Mouse (Mus musculus) heart, embryonic 13.5 days (tissue): ENCODE results near the gene Krtap19-1. TPM values are rescaled to one million over a fixed set of nuclear protein-coding genes. Genes with fewer than 3 reads are reported as not detected.

Source experiments
- ATAC-seq: fragments of 200-750 bp; cut with Nextera tagmentation; 2 replicates; pipeline ENCODE4 v1.8.0; 2017; ENCODE audit warnings: moderate TSS enrichment; ENCODE audit not compliant: insufficient number of reproducible peaks, low FRiP score, low TSS enrichment; ENCODE audit errors: extremely low read depth
- H3K27ac ChIP-seq: fragments of 300-500 bp; sonication (generic); replicated peaks from 2 replicates; pipeline ENCODE4 v1.5.1; 2015; ENCODE audit warnings: moderate library complexity, mild to moderate bottlenecking, inconsistent platforms
- H3K27me3 ChIP-seq: fragments of 300-500 bp; sonication (generic); replicated peaks from 2 replicates; pipeline ENCODE4 v1.6.1; 2015; ENCODE audit warnings: mild to moderate bottlenecking, inconsistent platforms
- H3K36me3 ChIP-seq: fragments of 300-500 bp; sonication (generic); 2 replicates; pipeline ENCODE4 v1.6.1; 2015; ENCODE audit warnings: mild to moderate bottlenecking, inconsistent platforms
- H3K4me1 ChIP-seq: fragments of 300-500 bp; sonication (generic); 2 replicates; pipeline ENCODE4 v1.6.1; 2015; ENCODE audit warnings: inconsistent platforms
- H3K4me2 ChIP-seq: fragments of 300-500 bp; sonication (generic); 2 replicates; pipeline ENCODE4 v1.6.1; 2015; ENCODE audit warnings: inconsistent platforms, mild to moderate bottlenecking, moderate library complexity
- H3K4me3 ChIP-seq: fragments of 300-500 bp; sonication (generic); 2 replicates; pipeline ENCODE4 v1.5.1; 2015; ENCODE audit warnings: moderate library complexity, mild to moderate bottlenecking, inconsistent platforms
- H3K9ac ChIP-seq: fragments of 300-500 bp; sonication (generic); 2 replicates; pipeline ENCODE4 v1.6.1; 2015; ENCODE audit warnings: inconsistent platforms, mild to moderate bottlenecking, moderate library complexity
- H3K9me3 ChIP-seq: fragments of 300-500 bp; sonication (generic); 2 replicates; pipeline ENCODE4 v1.6.1; 2016; ENCODE audit warnings: inconsistent platforms
- WGBS: fragments of 180-500 bp; shearing (Covaris S2); methylation state at CpG from one replicate; pipeline ENCODE4 v1.1.7; 2015; ENCODE audit warnings: mixed read lengths; 5-methylcytosine and 5-hydroxymethylcytosine counted together
- polyA plus RNA-seq: library from polyadenylated mRNA; unstranded; fragments of >200 nt; fragmentation: Nextera tagmentation; extraction: Ambion mirVana; gene quantifications from 2 replicates; pipeline ENCODE4 v1.2.1, GENCODE M21; 2015

The Krtap19-1 gene
- polyA plus RNA-seq = not detected in 2 replicates

DNA sequence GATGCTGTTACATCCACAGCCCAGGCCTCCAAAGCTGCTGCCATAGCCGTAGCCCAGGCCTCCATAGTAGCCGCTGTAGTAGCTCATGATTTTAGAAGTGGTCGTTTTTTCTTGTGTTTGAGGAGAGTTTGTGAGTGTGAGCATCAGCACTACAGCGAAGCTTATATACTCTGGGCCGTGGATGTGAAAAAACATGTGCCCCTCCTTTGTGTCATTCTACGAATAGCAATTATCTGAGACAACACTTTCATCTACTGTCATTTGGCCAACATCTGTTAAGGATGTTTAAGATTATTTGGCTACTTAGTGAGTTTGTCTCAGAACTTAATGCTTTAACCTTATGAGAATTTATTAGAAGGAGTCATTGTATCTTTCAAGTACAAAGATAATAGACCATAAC, at the start of gene Krtap19-1:
Gene Krtap19-1, minus strand, starts transcription at position 101 of the 400 bp plus-strand sequence.
- Histone ChIP-seq H3K27ac (no peak within 1 kb of the TSS), H3K4me2 (no peak within 1 kb of the TSS), H3K9ac (no peak within 1 kb of the TSS), H3K9me3 (no peaks in the 10 kb centered on the region), H3K4me3 (no peak within 1 kb of the TSS), H3K4me1 (no peaks in the 10 kb centered on the region), H3K36me3 (no peaks in the 10 kb centered on the region), H3K27me3 (no peaks in the 10 kb centered on the region)
- 75% methylated on average over 6 of the region's 6 CpGs for WGBS
- ATAC-seq = no peak

DNA sequence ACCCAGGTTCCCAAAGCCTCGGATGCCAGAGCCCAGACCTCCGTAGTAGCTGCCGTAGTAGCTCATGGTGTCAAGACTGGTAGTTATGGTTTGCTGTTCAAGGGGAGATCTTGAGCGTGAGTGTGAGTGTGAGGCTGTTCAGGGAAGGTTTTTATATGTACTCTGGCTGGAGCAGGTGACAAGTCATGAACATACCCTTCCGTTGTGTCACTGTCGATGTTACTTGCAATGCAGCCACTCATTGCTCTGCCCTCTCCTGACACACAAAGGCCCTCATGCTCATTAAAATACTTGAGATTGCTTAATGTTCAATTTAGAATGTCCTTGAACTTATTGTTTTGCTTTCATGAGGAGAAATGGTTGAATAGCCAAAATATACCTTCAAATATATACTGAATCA, 27.1 kb upstream of the Krtap19-1 start, which contains the start of gene Krtap19-5:
Gene Krtap19-5, minus strand, starts transcription at position 101 of the 400 bp plus-strand sequence.
- Histone ChIP-seq H3K27me3 (no peaks in the 10 kb centered on the region), H3K27ac (no peak within 1 kb of the TSS), H3K9me3 (no peaks in the 10 kb centered on the region), H3K9ac (no peak within 1 kb of the TSS), H3K4me2 (no peak within 1 kb of the TSS), H3K36me3 (no peaks in the 10 kb centered on the region), H3K4me1 (no peaks in the 10 kb centered on the region), H3K4me3 (no peak within 1 kb of the TSS)
- no peak for ATAC-seq
- WGBS = 84% methylated on average over 6 of the region's 6 CpGs

DNA sequence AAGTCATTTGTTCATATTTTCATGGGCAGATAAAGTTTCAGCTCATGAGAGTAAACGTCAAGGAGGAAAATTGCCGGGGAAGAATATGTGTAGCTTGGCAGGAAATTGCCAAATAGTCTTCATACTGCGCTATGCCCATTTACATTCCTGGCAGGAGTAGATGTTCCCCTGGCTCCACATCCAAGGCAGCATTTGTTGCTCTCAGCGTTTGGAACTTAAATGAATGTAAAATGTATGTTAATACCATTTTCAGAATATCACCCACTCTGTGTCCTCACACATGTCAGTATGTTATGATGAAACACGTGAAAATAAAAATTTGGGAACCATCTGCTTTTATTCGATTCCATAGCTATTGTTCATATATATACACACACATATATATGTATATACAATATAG, 17.7 kb upstream of the Krtap19-1 start:
- WGBS = 79% methylated on average over 6 of the region's 6 CpGs
- ATAC-seq = no peak

DNA sequence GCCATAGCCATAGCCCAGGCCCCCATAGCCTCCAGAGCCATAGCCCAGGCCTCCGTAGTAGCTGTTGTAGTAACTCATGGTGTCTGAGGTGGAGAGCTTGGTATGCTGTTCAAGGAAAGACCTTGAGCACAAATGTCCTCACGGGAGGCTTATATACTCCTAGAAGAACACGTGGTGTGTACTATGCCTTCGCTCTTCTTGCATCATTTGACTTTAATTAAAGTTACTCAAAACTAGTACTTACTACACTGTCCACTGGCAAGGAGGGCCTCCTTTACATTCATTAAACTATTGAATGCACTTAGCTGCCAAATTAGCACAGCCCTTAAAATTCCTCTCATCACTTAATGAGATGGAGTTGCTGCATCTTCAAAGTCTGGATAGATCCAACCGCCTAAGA, 15.8 kb upstream of the Krtap19-1 start, which contains the start of gene Krtap19-4:
Gene Krtap19-4, minus strand, starts transcription at position 101 of the 400 bp plus-strand sequence.
- Histone ChIP-seq H3K9ac (no peak within 1 kb of the TSS), H3K9me3 (no peaks in the 10 kb centered on the region), H3K4me2 (no peak within 1 kb of the TSS), H3K4me3 (no peak within 1 kb of the TSS), H3K36me3 (no peaks in the 10 kb centered on the region), H3K27ac (no peak within 1 kb of the TSS), H3K4me1 (no peaks in the 10 kb centered on the region), H3K27me3 (no peaks in the 10 kb centered on the region)
- 84% methylated on average over 5 of the region's 5 CpGs for WGBS
- no peak for ATAC-seq

More for the DNA sequence above, 17.7 kb upstream of the Krtap19-1 start:
- Histone ChIP-seq H3K4me3 (no peak overlapping the region), H3K9me3 (no peaks in the 10 kb centered on the region), H3K4me1 (no peaks in the 10 kb centered on the region), H3K36me3 (no peaks in the 10 kb centered on the region), H3K27me3 (no peaks in the 10 kb centered on the region), H3K4me2 (no peak overlapping the region), H3K9ac (no peak overlapping the region), H3K27ac (no peak overlapping the region)

DNA sequence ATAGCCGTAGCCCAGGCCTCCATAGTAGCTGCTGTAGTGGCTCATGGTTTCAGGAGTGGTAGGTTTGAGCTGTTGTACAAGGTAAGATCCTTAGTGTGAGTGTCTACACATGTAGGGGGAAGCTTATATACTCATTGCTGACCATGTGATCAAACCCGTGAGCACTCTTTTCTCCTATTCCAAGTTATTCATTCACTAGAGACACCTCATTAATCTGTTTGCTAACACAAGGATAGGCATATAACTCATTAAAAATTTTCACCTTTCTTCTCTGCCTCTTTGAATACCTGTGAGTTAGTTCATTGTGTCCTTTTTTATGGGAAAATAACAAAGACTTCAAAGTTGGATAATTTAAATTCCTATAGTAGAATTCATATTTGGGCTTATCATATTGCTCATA, 8.7 kb upstream of the Krtap19-1 start, which contains the start of gene Krtap19-3:
Gene Krtap19-3, minus strand, starts transcription at position 101 of the 400 bp plus-strand sequence.
- Histone ChIP-seq H3K4me3 (no peak within 1 kb of the TSS), H3K36me3 (no peaks in the 10 kb centered on the region), H3K27ac (no peak within 1 kb of the TSS), H3K27me3 (no peaks in the 10 kb centered on the region), H3K4me1 (no peaks in the 10 kb centered on the region), H3K4me2 (no peak within 1 kb of the TSS), H3K9me3 (no peaks in the 10 kb centered on the region), H3K9ac (no peak within 1 kb of the TSS)
- ATAC-seq = no peak
- WGBS = 75% methylated on average over 2 of the region's 2 CpGs

DNA sequence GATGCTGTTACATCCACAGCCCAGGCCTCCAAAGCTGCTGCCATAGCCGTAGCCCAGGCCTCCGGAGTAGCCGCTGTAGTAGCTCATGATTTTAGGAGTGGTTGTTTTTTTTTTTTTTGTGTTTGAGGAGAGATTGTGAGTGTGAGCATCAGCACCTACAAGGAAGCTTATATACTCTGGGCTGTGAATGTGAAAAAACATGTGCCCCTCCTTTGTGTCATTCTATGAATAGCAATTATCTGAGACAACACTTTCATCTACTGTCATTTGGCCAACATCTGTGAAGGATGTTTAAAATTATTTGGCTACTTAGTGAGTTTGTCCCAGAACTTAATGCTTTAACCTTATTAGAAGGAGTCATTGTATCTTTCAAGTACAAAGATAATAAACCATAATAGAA, 5.0 kb upstream of the Krtap19-1 start, which contains the start of gene Krtap19-2:
Gene Krtap19-2, minus strand, starts transcription at position 101 of the 400 bp plus-strand sequence.
- H3K9ac ChIP-seq = no peak within 1 kb of the TSS
- H3K4me2 ChIP-seq = no peak within 1 kb of the TSS
- H3K27ac ChIP-seq = no peak within 1 kb of the TSS
- ATAC-seq = no peak
- no peak within 1 kb of the TSS for H3K4me3 ChIP-seq
- no peaks in the 10 kb centered on the region for H3K9me3 ChIP-seq
- H3K36me3 ChIP-seq = no peaks in the 10 kb centered on the region
- WGBS = 80% methylated on average over 3 of the region's 3 CpGs
- no peaks in the 10 kb centered on the region for H3K4me1 ChIP-seq
- H3K27me3 ChIP-seq = no peaks in the 10 kb centered on the region

DNA sequence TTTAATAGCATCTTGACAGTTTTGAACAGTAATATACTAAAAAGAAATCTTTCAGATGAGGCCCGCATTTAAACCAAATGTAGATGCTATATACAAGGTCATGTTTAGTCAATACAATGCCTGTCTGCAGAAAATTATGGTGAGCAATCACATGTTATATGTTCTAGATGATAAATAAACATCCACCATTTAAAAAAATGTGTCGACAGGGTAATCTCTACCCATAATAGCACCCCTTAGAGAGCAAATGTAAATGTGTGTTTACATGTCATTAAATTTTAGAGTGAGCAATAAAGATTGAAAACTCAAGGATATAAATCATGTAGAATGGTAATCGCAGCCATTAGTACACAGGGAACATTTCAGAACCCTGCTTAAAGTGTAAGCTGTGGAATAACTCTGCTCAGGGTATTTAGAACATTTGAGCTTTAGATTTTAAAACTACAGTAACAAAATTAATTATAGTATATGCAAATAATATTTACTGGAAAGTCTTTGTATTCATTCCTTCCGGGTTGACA, 4.3 kb downstream of the Krtap19-1 start:
- H3K4me2 ChIP-seq = no peak overlapping the region
- H3K27ac ChIP-seq = no peak overlapping the region
- H3K9ac ChIP-seq = no peak overlapping the region
- no peak for ATAC-seq
- no peaks in the 10 kb centered on the region for H3K9me3 ChIP-seq
- H3K27me3 ChIP-seq = no peaks in the 10 kb centered on the region
- no peaks in the 10 kb centered on the region for H3K36me3 ChIP-seq
- no peaks in the 10 kb centered on the region for H3K4me1 ChIP-seq
- WGBS = 80% methylated on average over 4 of the region's 4 CpGs
- H3K4me3 ChIP-seq = no peak overlapping the region

DNA sequence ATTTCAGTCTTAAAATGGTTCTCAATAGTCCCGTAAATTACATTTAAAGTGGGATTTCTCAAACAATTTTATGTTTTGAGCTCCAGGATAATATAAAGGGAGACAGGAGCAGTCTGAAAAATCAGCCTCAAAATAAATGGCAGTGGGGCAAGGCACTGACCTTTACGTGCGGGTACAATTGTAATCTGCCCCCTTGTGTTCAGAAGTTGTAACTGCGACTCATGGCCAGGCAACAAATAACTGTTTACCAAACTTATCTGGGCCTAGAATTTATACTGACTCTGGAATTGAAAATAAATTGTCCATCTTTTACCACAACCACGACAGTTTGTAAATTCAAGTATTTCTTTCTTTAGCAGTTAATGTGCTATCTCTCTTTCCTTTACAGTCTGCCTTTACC, 17.8 kb downstream of the Krtap19-1 start:
- H3K27ac ChIP-seq = no peak overlapping the region
- WGBS = 10% methylated on average over 5 of the region's 5 CpGs
- H3K9ac ChIP-seq = no peak overlapping the region
- H3K4me1 ChIP-seq = no peaks in the 10 kb centered on the region
- no peak overlapping the region for H3K4me3 ChIP-seq
- no peaks in the 10 kb centered on the region for H3K9me3 ChIP-seq
- no peaks in the 10 kb centered on the region for H3K27me3 ChIP-seq
- no peak for ATAC-seq
- no peaks in the 10 kb centered on the region for H3K36me3 ChIP-seq
- no peak overlapping the region for H3K4me2 ChIP-seq

DNA sequence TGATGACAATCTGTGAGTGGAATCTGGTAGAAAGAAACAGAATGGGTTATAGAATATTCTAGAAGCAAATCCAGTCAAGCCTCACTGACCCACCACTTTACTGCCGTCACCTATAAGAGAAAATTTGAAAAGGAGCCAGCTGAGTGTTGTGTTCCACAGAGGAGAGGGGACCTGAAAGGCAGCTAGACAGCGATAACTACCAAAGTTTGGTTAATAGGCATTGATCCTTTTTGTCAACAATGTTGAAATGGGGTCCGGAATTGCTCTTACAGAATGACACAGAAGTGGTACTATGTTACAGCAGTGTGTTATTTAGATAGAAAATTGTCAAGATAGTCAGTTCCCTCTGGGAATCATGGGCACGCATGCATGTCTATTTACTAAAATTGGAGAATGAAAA, 20.7 kb downstream of the Krtap19-1 start:
- ATAC-seq = no peak
- Histone ChIP-seq H3K27ac (no peak overlapping the region), H3K36me3 (no peaks in the 10 kb centered on the region), H3K4me2 (no peak overlapping the region), H3K27me3 (no peaks in the 10 kb centered on the region), H3K9ac (no peak overlapping the region), H3K4me1 (no peaks in the 10 kb centered on the region), H3K4me3 (no peak overlapping the region), H3K9me3 (no peaks in the 10 kb centered on the region)
- WGBS = 74% methylated on average over 4 of the region's 4 CpGs

DNA sequence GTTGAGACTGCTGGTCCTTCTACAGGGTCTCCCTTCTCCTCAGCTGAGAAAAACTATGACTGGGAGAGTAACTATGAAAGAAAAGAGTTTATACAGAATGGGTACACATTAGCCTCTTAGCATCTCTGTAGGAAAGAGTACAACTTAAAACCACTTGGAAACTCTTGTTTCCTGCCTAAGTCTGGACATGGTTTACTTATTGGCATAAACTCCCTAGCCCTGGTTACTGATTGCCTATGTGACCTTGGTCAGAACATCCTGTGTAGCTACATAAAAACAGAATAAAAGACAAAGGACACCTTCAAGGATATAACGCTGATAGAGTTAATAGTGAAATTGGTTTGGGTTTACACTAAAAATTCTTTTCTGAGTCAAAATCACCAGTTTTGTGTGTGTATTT, 21.8 kb downstream of the Krtap19-1 start:
- 79% methylated on average over 1 of the region's 1 CpGs for WGBS
- Histone ChIP-seq H3K4me1 (no peaks in the 10 kb centered on the region), H3K9me3 (no peaks in the 10 kb centered on the region), H3K27ac (no peak overlapping the region), H3K27me3 (no peaks in the 10 kb centered on the region), H3K36me3 (no peaks in the 10 kb centered on the region), H3K4me2 (no peak overlapping the region), H3K4me3 (no peak overlapping the region), H3K9ac (no peak overlapping the region)
- no peak for ATAC-seq

DNA sequence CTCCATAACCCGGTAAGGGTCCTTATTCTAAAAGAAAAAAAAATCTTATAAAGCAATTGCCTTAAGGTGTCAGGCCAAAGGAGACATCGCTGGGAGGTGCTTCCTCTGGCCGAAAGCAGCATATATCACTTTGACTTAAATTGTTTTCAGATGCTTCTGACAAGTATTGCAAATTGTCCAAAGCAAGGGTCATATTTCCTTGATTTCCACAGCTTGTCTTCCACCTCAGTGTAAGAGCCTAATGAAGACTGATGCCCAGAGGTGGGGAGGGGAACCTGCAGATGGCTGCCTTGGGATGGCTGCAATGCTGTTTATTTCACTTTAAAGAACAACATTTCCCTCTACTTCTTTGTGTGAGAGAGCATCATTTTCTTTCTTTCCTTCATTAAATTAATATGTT, 42.2 kb downstream of the Krtap19-1 start:
- Histone ChIP-seq H3K4me2 (no peak overlapping the region), H3K36me3 (no peaks in the 10 kb centered on the region), H3K27ac (no peak overlapping the region), H3K4me1 (no peaks in the 10 kb centered on the region), H3K27me3 (no peaks in the 10 kb centered on the region), H3K9me3 (no peaks in the 10 kb centered on the region), H3K4me3 (no peak overlapping the region), H3K9ac (no peak overlapping the region)
- WGBS = 75% methylated on average over 3 of the region's 3 CpGs
- ATAC-seq = no peak

DNA sequence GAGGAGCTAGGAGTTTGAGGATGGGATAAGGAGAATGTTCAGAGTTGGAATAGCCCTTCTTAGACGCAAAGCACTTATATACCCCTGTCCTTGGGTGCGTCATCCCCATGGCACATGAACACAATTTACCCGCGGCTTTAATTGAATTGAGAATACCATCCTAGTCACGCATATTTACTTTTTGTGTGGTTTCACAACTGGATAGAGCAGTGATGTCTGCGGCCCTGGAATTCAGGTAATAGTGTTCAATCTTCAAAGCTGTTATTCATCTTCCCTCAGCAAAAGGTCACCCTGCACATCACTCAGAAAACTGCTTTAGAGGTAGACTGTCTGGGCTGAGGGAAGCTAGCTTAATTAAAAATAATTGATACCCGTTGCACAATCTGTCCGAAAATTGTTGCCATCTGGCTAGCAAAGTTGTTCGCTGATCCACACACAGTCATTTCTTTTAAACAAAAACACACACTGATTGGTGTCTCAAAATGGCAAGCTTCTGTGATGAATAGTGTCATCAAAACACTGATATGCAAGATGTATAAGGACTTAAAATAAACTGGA, 43.0 kb downstream of the Krtap19-1 start, which contains the start of gene Krtap14:
Gene Krtap14, minus strand, starts transcription at position 51 of the 558 bp plus-strand sequence.
- H3K36me3 ChIP-seq = no peaks in the 10 kb centered on the region
- no peak within 1 kb of the TSS for H3K27ac ChIP-seq
- H3K27me3 ChIP-seq = no peaks in the 10 kb centered on the region
- no peak within 1 kb of the TSS for H3K9ac ChIP-seq
- H3K4me2 ChIP-seq = no peak within 1 kb of the TSS
- no peaks in the 10 kb centered on the region for H3K9me3 ChIP-seq
- H3K4me3 ChIP-seq = no peak within 1 kb of the TSS
- 80% methylated on average over 9 of the region's 9 CpGs for WGBS
- no peaks in the 10 kb centered on the region for H3K4me1 ChIP-seq
- ATAC-seq = no peak
